Mouse (Mus musculus): Measurements from ENCODE around the gene Cdrt4.

DNA sequence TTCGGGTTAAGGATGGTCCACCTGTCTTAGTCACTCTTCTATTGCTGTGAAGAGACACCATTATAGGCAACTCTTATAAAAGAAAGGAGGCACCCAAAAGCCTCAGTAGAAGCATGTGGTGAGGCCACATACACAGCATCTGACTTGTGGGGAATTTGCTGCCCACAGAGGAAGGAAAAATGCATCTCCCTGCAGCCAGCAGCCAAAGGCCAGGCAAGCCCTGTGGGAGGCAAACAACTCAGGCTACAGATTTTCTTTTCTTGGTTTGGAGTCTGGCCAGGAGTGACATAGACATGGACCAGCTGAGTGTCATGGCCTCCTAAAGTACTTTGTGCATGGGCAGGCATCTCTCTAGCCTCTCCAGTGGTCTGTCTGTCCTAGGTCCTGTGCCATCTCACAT lies 1.4 kb upstream of the Cdrt4 start:
- TF ChIP-seq USF1 (IDR thresholded peaks at IDR 0.05; ENCODE audit: low read depth) (no peak), MYOD1 (IDR thresholded peaks at IDR 0.05; ENCODE audit: control insufficient read depth, insufficient read length, low read depth) (no peak), CTCF (IDR thresholded peaks at IDR 0.05; ENCODE audit: control insufficient read depth, insufficient read depth, insufficient read length) (no peak)

All from C2C12 (cell line).